Mouse (Mus musculus) ovary, adult 10 weeks (tissue): Measurements from ENCODE around the gene Kcnab3. TPM values are rescaled to one million over a fixed set of nuclear protein-coding genes. Genes with fewer than 3 reads are reported as not detected.

Experiments
- polyA plus RNA-seq: library from polyadenylated mRNA; stranded (reverse); fragments of 350-450 nt; fragmentation: Illumina TruSeq; extraction: RNeasy Lipid Tissue Mini Kit (QIAGEN cat#74804); gene quantifications from one replicate; pipeline ENCODE4 v1.2.3, GENCODE M21; 2014

Kcnab3 gene
- 6.8 TPM for polyA plus RNA-seq

DNA sequence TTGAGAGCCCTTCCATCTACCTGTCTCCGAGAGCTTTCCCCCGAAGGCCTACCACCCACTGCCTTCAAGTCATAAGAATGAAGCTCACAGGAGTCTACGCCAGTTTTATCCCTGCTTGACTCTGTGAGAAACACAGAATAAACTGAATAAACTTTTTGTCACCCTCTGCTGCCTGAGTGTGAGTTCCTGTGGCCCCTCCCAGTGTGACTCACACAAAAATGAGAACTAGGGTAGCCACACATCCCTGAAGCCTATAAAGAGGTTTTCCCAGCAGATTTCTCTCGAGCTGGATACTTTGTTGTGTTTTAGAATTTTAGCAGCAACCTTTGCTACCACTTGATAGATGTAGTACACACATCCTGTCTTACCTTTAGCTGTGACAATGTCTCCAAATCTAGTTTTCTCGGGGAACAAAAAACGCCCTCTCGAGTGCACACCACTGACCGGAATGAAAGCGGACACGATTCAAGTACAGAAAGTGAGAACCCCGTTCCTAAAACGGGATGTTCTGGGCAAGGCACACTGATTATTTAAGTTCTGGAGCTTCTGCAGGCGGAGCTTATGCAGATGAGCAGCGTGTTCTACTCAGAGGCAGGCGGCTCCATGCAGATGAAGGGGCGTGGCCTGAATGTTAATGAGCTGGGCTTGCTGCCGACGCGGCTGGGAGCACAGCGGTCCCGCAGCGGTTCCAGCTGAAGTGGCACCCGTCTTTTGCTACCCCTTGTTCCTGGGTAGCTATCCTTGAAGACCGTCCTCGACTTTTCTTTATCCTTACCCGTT is at the start of gene Kcnab3:
Gene Kcnab3 (plus strand): TSS at position 631 of the 780 bp plus-strand sequence.

DNA sequence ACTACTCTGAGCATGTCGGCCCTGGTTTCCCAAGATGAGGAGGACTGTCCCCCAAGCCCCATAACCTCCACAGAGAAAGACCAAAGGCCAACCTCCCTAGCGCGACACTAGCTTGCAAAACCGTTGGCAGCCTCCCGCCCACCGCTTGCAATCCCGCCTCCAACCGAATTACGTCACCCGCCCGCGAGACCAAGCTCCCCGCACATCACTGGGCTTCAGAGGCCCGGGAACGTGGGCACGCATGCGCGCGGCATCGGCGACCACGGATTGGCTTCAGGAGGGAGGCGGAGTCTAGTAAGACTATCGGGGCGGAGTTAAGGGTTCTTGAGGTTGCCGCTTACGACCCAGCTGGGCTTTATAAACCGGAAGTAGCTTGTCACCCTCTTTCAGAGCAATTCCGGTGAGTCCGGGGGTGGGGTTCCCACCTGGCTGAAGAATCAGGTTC is 2.4 kb upstream of the Kcnab3 start, which contains the start of the genes Cntrob and Trappc1:
Gene Cntrob (minus strand): TSS at position 109 of the 445 bp plus-strand sequence.
Gene Trappc1 (plus strand): TSS at position 314 of the 445 bp plus-strand sequence.

DNA sequence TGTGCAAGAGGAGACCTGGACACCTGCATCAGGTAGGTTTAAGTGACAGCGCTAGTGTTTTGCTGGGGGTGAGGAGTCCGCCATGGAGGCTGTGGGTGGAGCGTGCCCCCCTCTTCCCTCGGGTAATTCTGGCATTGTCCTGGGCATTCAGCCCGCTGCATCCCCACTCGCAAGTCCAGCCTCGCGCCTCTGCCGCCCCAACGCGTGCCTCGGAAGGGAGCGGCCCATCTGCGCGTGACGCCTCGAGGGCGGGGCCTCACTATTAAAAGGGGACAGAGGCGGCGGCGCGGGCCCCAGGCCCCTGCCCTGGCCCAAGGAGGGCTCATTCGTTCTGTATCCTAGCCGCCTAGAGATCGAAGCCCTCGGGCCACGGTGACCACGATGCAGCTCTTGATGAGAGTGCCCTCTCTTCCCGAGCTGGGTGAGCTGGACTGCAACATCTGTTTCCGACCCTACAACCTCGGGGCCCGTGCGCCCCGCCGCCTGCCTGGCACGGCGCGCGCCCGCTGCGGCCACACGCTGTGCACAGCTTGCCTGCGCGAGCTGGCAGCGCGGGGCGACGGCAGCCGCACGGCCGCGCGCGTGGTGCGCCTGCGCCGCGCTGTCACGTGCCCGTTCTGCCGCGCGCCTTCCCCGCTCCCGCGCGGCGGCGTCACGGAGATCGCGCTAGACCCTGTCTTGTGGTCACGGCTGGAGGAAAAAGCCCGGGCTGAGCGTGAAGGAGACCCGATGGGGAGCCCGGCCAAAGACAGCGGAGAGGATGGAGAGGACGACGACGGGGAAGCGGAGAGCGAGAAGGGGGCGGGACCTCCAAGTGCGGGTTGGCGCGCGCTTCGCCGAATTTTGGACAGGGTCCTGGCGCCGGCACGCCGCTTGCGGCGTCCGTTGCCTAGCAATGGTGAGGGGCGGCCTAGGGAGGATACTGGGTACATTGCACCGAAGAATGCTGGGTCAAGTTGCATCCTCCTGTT is 14.4 kb downstream of the Kcnab3 start, which contains the start of gene Rnf227:
Gene Rnf227 (plus strand): TSS at position 301 of the 971 bp plus-strand sequence.

DNA sequence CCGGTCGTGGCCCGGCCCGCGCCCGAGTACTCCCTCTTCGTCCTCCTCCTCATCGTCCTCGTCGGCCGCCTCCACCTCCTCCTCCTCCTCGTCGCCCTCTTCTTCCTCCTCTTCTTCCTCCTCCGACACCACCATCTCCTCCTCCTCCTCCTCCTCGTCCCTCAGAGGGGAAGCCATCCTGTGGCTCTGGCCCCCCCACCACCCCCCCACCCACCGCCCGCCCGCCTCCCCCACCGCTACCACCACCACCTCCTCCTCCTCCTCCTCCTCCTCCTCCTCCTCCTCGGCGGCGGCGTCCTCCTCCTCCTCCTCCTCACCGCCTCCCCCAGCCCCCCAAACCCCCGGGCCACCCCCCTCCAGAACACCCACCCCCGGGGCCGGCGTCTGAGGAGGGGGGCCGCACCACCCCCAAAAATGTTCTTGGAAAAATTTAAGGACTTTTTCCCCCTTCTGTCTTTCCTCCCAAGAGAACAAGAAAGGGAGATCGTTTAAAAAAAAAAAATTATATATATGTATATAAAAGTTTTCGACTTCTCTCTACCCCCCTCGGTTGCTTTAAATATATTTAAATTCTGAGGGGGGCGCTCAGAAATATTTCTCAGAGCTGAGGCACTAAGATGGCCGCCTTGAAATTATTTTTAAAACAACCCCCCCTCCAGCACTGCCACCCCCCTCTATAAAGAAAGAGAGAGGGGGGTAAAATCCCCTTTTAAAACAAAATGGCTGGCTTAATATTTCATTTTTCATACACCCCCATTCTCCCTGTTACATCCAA is 43.3 kb downstream of the Kcnab3 start, which contains the start of gene Chd3:
Gene Chd3 (minus strand): TSS at position 192 of the 775 bp plus-strand sequence.

Other genes with a start within 250 kb of the Kcnab3 start
- gene Vamp2, start 237.8 kb upstream of the Kcnab3 start, polyA plus RNA-seq, result 63.5 TPM
- 0.29 TPM for gene Per1, start 231.0 kb upstream of the Kcnab3 start, polyA plus RNA-seq
- gene Hes7, start 205.9 kb upstream of the Kcnab3 start, polyA plus RNA-seq, result not detected
- not detected for gene 9130213A22Rik, start 203.7 kb upstream of the Kcnab3 start, polyA plus RNA-seq
- gene Aloxe3, start 200.4 kb upstream of the Kcnab3 start, polyA plus RNA-seq, result not detected
- not detected for gene Alox12b, start 169.3 kb upstream of the Kcnab3 start, polyA plus RNA-seq
- not detected for gene Alox8, start 128.4 kb upstream of the Kcnab3 start, polyA plus RNA-seq
- gene Gucy2e, start 89.2 kb upstream of the Kcnab3 start, polyA plus RNA-seq, result 0.97 TPM
- gene Cntrob, start 2.5 kb upstream of the Kcnab3 start, polyA plus RNA-seq, result 2.4 TPM
- 40.0 TPM for gene Trappc1, start 2.3 kb upstream of the Kcnab3 start, polyA plus RNA-seq
- 15.5 TPM for gene Rnf227, start 14.2 kb downstream of the Kcnab3 start, polyA plus RNA-seq
- 13.1 TPM for gene Chd3, start 43.1 kb downstream of the Kcnab3 start, polyA plus RNA-seq
- gene Naa38, start 69.2 kb downstream of the Kcnab3 start, polyA plus RNA-seq, result 3.6 TPM
- gene Cyb5d1, start 69.4 kb downstream of the Kcnab3 start, polyA plus RNA-seq, result 42.1 TPM
- 0.88 TPM for gene Tmem88, start 72.0 kb downstream of the Kcnab3 start, polyA plus RNA-seq
- gene Kdm6b, start 87.4 kb downstream of the Kcnab3 start, polyA plus RNA-seq, result 8.6 TPM
- 0.48 TPM for gene Dnah2, start 222.9 kb downstream of the Kcnab3 start, polyA plus RNA-seq
- 1.6 TPM for gene Efnb3, start 233.9 kb downstream of the Kcnab3 start, polyA plus RNA-seq